Mouse (Mus musculus) olfactory bulb, adult 2 months (tissue): Measurements from ENCODE around the gene Usp8.

Experiments
- CTCF ChIP-seq: fragments of 200-500 bp; IDR thresholded peaks from 2 replicates; pipeline ENCODE4 v1.5.1; 2012; ENCODE audit warnings: low read depth, mild to moderate bottlenecking, low read length, moderate library complexity; ENCODE audit not compliant: insufficient read depth
- POLR2A ChIP-seq: fragments of 200-500 bp; IDR thresholded peaks from 2 replicates; pipeline ENCODE4 v1.6.1; 2012; ENCODE audit warnings: mild to moderate bottlenecking, low read depth, low read length, moderate library complexity; ENCODE audit not compliant: insufficient read depth

GRCm38 (mm10) chr2:126772217-126772616 lies 65.1 kb downstream of the Usp8 start:
- no peak for TF ChIP-seq POLR2A
- TF ChIP-seq CTCF = no peak
